Mouse (Mus musculus) testis, adult 2 months (tissue): Measurements from ENCODE around the gene Gpr176.

Experiments used
- CTCF ChIP-seq: fragments of 200-500 bp; IDR thresholded peaks from 2 replicates; pipeline ENCODE4 v1.5.1; 2012; ENCODE audit warnings: low read depth, mild to moderate bottlenecking, inconsistent platforms, low read length, moderate library complexity; ENCODE audit not compliant: control insufficient read depth, insufficient read depth, insufficient replicate concordance
- POLR2A ChIP-seq: fragments of 200-500 bp; IDR thresholded peaks from 2 replicates; pipeline ENCODE4 v1.6.1; 2012; ENCODE audit warnings: low read depth, mild to moderate bottlenecking, inconsistent platforms, low read length, moderate library complexity; ENCODE audit not compliant: control insufficient read depth

DNA sequence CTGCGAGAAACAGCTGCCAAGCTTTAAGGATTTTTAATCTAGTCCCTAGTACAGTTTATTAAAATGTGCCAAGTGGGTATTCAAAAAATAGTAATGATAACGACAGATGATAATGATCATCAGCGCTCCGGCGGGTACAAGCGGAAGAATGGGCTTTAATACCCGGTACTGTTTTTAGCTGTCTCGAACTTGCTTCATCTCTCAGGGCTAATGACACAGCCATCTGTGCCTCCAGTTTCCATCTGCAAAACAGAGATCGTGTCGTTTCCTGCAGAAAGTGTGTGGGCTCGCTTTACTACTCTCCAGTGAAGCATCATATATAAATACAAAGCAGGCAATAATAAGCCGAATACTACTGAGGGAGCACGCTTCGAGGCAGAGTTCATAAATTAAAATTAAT lies 103.0 kb downstream of the Gpr176 start:
- no peak for TF ChIP-seq CTCF
- no peak for TF ChIP-seq POLR2A
